Mouse (Mus musculus): Measurements from ENCODE around the gene AU018091. TPM values are rescaled to one million over a fixed set of nuclear protein-coding genes. Genes with fewer than 3 reads are reported as not detected.
"Not testable (repeated sequence)": the region's sequence is repeated elsewhere in the genome, so short reads cannot be mapped to it uniquely, and the experiment has no call there.

AU018091 gene
- polyA plus RNA-seq, 1 experiment from 2014 or later: 0.04 TPM

- H3K27me3 ChIP-seq: no peaks in the 10 kb centered on the region
- ATAC-seq (peak; percentile 90), DNase-seq (ENCODE audit: low read depth, low spot score) (peak; percentile 73)
- ChIA-PET POLR2A (no interaction called here), CTCF (interaction anchor here (0.9 to 2.4 kb wide), 2 partner anchors 14 to 18 kb away, joined by 3 to 5 read pairs; no protein-coding TSS in a partner anchor)
- no peak for TF ChIP-seq CTCF (IDR thresholded peaks at IDR 0.05)
- in situ Hi-C loops (cut with MboI; ENCODE audit: low pct_unique_long_range_greater_than_20kb): no loop called here
Observed at GRCm38 (mm10) chr7:3168296-3168695, 707 bp downstream of the AU018091 start.

GRCm38 (mm10) chr7:3166270-3166669, 2.7 kb downstream of the AU018091 start:
- ATAC-seq (no peak), DNase-seq (ENCODE audit: low read depth, low spot score) (no peak)
- ChIA-PET CTCF (no interaction called here), POLR2A (no interaction called here)
- no peak for TF ChIP-seq CTCF (IDR thresholded peaks at IDR 0.05)
- no peaks in the 10 kb centered on the region for H3K27me3 ChIP-seq
- in situ Hi-C loops (cut with MboI; ENCODE audit: low pct_unique_long_range_greater_than_20kb): no loop called here

GRCm38 (mm10) chr7:3164991-3165390, 4.0 kb downstream of the AU018091 start:
- ChIA-PET CTCF (no interaction called here), POLR2A (no interaction called here)
- ATAC-seq: no peak
- TF ChIP-seq CTCF (IDR thresholded peaks at IDR 0.05): no peak
- in situ Hi-C loops (cut with MboI; ENCODE audit: low pct_unique_long_range_greater_than_20kb): no loop called here
- no peak for DNase-seq (ENCODE audit: low read depth, low spot score)
- no peaks in the 10 kb centered on the region for H3K27me3 ChIP-seq

GRCm38 (mm10) chr7:3164381-3164780, 4.6 kb downstream of the AU018091 start:
- POLR2A ChIA-PET: no interaction called here

GRCm38 (mm10) chr7:3150376-3150775, 18.6 kb downstream of the AU018091 start:
- ChIA-PET CTCF (interaction anchor here (0.8 kb wide), 1 partner anchor 18 kb away, joined by 3 read pairs; the partner anchor contains the start of gene AU018091), POLR2A (no interaction called here)
- H3K27me3 ChIP-seq: no peaks in the 10 kb centered on the region
- DNase-seq (ENCODE audit: low read depth, low spot score) (peak; percentile 94), ATAC-seq (peak; percentile 98)
- TF ChIP-seq CTCF (IDR thresholded peaks at IDR 0.05): no peak
- in situ Hi-C loops (cut with MboI; ENCODE audit: low pct_unique_long_range_greater_than_20kb): no loop called here

More at GRCm38 (mm10) chr7:3164381-3164780, 4.6 kb downstream of the AU018091 start:
- ATAC-seq (no peak), DNase-seq (ENCODE audit: low read depth, low spot score) (no peak)
- CTCF ChIA-PET: no interaction called here
- no peaks in the 10 kb centered on the region for H3K27me3 ChIP-seq
- no peak for TF ChIP-seq CTCF (IDR thresholded peaks at IDR 0.05)
- in situ Hi-C loops (cut with MboI; ENCODE audit: low pct_unique_long_range_greater_than_20kb): no loop called here

- ATAC-seq: no peak
- TF ChIP-seq CTCF (IDR thresholded peaks at IDR 0.05): no peak
- ChIA-PET CTCF (no interaction called here), POLR2A (no interaction called here)
- no peak for DNase-seq (ENCODE audit: low read depth, low spot score)
- H3K27me3 ChIP-seq: no peaks in the 10 kb centered on the region
- in situ Hi-C loops (cut with MboI; ENCODE audit: low pct_unique_long_range_greater_than_20kb): no loop called here
Observed at GRCm38 (mm10) chr7:3146072-3146471, 22.9 kb downstream of the AU018091 start.

GRCm38 (mm10) chr7:3143329-3143728, 25.7 kb downstream of the AU018091 start:
- ChIA-PET CTCF (interaction anchor here (1.5 kb wide), 1 partner anchor 51 kb away, joined by 3 read pairs; no protein-coding TSS in a partner anchor), POLR2A (no interaction called here)
- ATAC-seq (no peak), DNase-seq (ENCODE audit: low read depth, low spot score) (no peak)
- in situ Hi-C loops (cut with MboI; ENCODE audit: low pct_unique_long_range_greater_than_20kb): no loop called here
- peak; percentile 51 for TF ChIP-seq CTCF (IDR thresholded peaks at IDR 0.05)
- H3K27me3 ChIP-seq: no peaks in the 10 kb centered on the region

GRCm38 (mm10) chr7:3135606-3136005, 33.4 kb downstream of the AU018091 start:
- POLR2A ChIA-PET: no interaction called here
- CTCF ChIA-PET: no interaction called here
- DNase-seq (ENCODE audit: low read depth, low spot score) (no peak), ATAC-seq (peak; percentile 42)
- in situ Hi-C loops (cut with MboI; ENCODE audit: low pct_unique_long_range_greater_than_20kb): loop anchor here (10.0 kb wide), 1 partner anchor 49 kb away; no protein-coding TSS in a partner anchor
- H3K27me3 ChIP-seq: no peaks in the 10 kb centered on the region
- TF ChIP-seq CTCF (IDR thresholded peaks at IDR 0.05): peak; percentile 53

- CTCF ChIA-PET: no interaction called here
- peak; percentile 72 for ATAC-seq
- POLR2A ChIA-PET: no interaction called here
- DNase-seq (ENCODE audit: low read depth, low spot score): no peak
- TF ChIP-seq CTCF (IDR thresholded peaks at IDR 0.05): no peak
- no peaks in the 10 kb centered on the region for H3K27me3 ChIP-seq
- in situ Hi-C loops (cut with MboI; ENCODE audit: low pct_unique_long_range_greater_than_20kb): loop anchor here (10.0 kb wide), 1 partner anchor 50 kb away; no protein-coding TSS in a partner anchor
Observed at GRCm38 (mm10) chr7:3134654-3135053, 34.3 kb downstream of the AU018091 start.

- ATAC-seq (no peak), DNase-seq (ENCODE audit: low read depth, low spot score) (no peak)
- POLR2A ChIA-PET: no interaction called here
- CTCF ChIA-PET: no interaction called here
- in situ Hi-C loops (cut with MboI; ENCODE audit: low pct_unique_long_range_greater_than_20kb): loop anchor here (10.0 kb wide), 1 partner anchor 54 kb away; no protein-coding TSS in a partner anchor
- TF ChIP-seq CTCF (IDR thresholded peaks at IDR 0.05): no peak
- H3K27me3 ChIP-seq: no peaks in the 10 kb centered on the region
Observed at GRCm38 (mm10) chr7:3130342-3130741, 38.7 kb downstream of the AU018091 start.

GRCm38 (mm10) chr7:3128564-3128963, 40.4 kb downstream of the AU018091 start:
- H3K27me3 ChIP-seq; POLR2A ChIA-PET; in situ Hi-C loops (cut with MboI; ENCODE audit: low pct_unique_long_range_greater_than_20kb); ATAC-seq; DNase-seq (ENCODE audit: low read depth, low spot score); CTCF ChIA-PET: not testable (repeated sequence)

GRCm38 (mm10) chr7:3111193-3111592, 57.8 kb downstream of the AU018091 start:
- ATAC-seq; in situ Hi-C loops (cut with MboI; ENCODE audit: low pct_unique_long_range_greater_than_20kb); H3K27me3 ChIP-seq; DNase-seq (ENCODE audit: low read depth, low spot score); POLR2A ChIA-PET; CTCF ChIA-PET: not testable (repeated sequence)

Measured in Patski (cell line).